In genomic region chr15:101224977-101225376, GRCm38 (mm10) we compare ENCODE assay signal across 8 mouse cellular contexts. TPM values are rescaled to one million over a fixed set of nuclear protein-coding genes. Genes with fewer than 3 reads are reported as not detected.
A peak's percentile ranks its signal among the peaks of the same experiment; 100 is the strongest.
DNase-seq lines count a peak whose midpoint lies in the region; ATAC-seq and TF ChIP-seq lines count a peak whose summit lies in the region.

No protein-coding gene starts in this region.

- peak overlapping the region; percentile 86 for H3K4me3 ChIP-seq in embryonic fibroblast, embryonic 13.5 days (ENCODE audit: insufficient read depth, low read length)
- H3K4me3 ChIP-seq in intestine, embryonic 14.5 days (ENCODE audit: low read depth, low read length): peak overlapping the region; percentile 73
- peak overlapping the region; percentile 88 for H3K4me3 ChIP-seq in lung, embryonic 14.5 days (ENCODE audit: low read depth, low read length)
- peak overlapping the region; percentile 81 for H3K4me3 ChIP-seq in stomach, embryonic 16.5 days (replicated peaks; ENCODE audit: low read length)

- H3K9me3 ChIP-seq in intestine, embryonic 14.5 days (ENCODE audit: control insufficient read depth, low read length): no peaks in the 10 kb centered on the region
- H3K9me3 ChIP-seq in lung, embryonic 14.5 days (ENCODE audit: low read depth, low read length): no peaks in the 10 kb centered on the region
- H3K9me3 ChIP-seq in stomach, embryonic 16.5 days (replicated peaks; ENCODE audit: control insufficient read depth, low read length): no peaks in the 10 kb centered on the region

- no peak for TF ChIP-seq CTCF in embryonic fibroblast, embryonic 13.5 days (IDR thresholded peaks at IDR 0.05; ENCODE audit: borderline replicate concordance, insufficient read depth, low read length)
- no peak for TF ChIP-seq CTCF in lung, embryonic 14.5 days (IDR thresholded peaks at IDR 0.05; ENCODE audit: low read depth)

- TF ChIP-seq POLR2A in embryonic fibroblast, embryonic 13.5 days (IDR thresholded peaks at IDR 0.05; ENCODE audit: low read depth, low read length): no peak

- H3K27ac ChIP-seq in embryonic fibroblast, embryonic 13.5 days (ENCODE audit: insufficient read depth, low read length): peak overlapping the region; percentile 14; the same call in 1 of the 2 replicates
- H3K27ac ChIP-seq in intestine, embryonic 14.5 days (ENCODE audit: low read depth): peak overlapping the region; percentile 64
- peak overlapping the region; percentile 91 for H3K27ac ChIP-seq in lung, embryonic 14.5 days (ENCODE audit: low read depth)
- H3K27ac ChIP-seq in stomach, embryonic 16.5 days (ENCODE audit: low read length): peak overlapping the region; percentile 78

- peaks cover 18% of the 10 kb centered on the region for H3K4me1 ChIP-seq in embryonic fibroblast, embryonic 13.5 days (ENCODE audit: control insufficient read depth, insufficient read depth, low read length)
- peaks cover 57% of the 10 kb centered on the region for H3K4me1 ChIP-seq in intestine, embryonic 14.5 days (replicated peaks; ENCODE audit: control insufficient read depth, insufficient read depth, low read length)
- H3K4me1 ChIP-seq in lung, embryonic 14.5 days (ENCODE audit: insufficient read depth): peaks cover 30% of the 10 kb centered on the region
- peaks cover 71% of the 10 kb centered on the region for H3K4me1 ChIP-seq in stomach, embryonic 16.5 days (ENCODE audit: control insufficient read depth, insufficient read depth, low read length)

- DNase-seq in embryo, embryonic 10.5 days (ENCODE audit: low spot score): peak; percentile 36
- no peak for DNase-seq in embryo, embryonic 9.5 days (ENCODE audit: extremely low spot score)
- DNase-seq in intestine, embryonic 14.5 days (ENCODE audit: low spot score): no peak
- DNase-seq in lung, embryonic 14.5 days: peak; percentile 46
- no peak for DNase-seq in spleen, adult 18-20 months
- DNase-seq in cerebellum, postnatal 25 days: no peak

- peak overlapping the region; percentile 71 for H3K4me2 ChIP-seq in intestine, embryonic 14.5 days (ENCODE audit: low read length)
- H3K4me2 ChIP-seq in lung, embryonic 14.5 days: peak overlapping the region; percentile 82
- peak overlapping the region; percentile 62 for H3K4me2 ChIP-seq in stomach, embryonic 16.5 days (ENCODE audit: low read depth, low read length)

- no peak for ATAC-seq in intestine, embryonic 14.5 days (replicated peaks; ENCODE audit: low FRiP score, low TSS enrichment, low read depth)
- ATAC-seq in lung, embryonic 14.5 days (ENCODE audit: insufficient read depth): no peak
- ATAC-seq in stomach, embryonic 16.5 days (ENCODE audit: insufficient read depth, low FRiP score): no peak

- peaks cover 11% of the 10 kb centered on the region for H3K36me3 ChIP-seq in intestine, embryonic 14.5 days (ENCODE audit: control insufficient read depth, insufficient read depth, low read length)
- peaks cover 24% of the 10 kb centered on the region for H3K36me3 ChIP-seq in lung, embryonic 14.5 days (ENCODE audit: insufficient read depth)
- peaks cover 7% of the 10 kb centered on the region; the same call in 1 of the 2 replicates for H3K36me3 ChIP-seq in stomach, embryonic 16.5 days (ENCODE audit: control insufficient read depth, insufficient read depth, low read length)

- WGBS in intestine, embryonic 14.5 days: 8% methylated on average over 14 of the region's 14 CpGs
- 1% methylated on average over 14 of the region's 14 CpGs for WGBS in lung, embryonic 14.5 days
- WGBS in stomach, embryonic 16.5 days: 4% methylated on average over 14 of the region's 14 CpGs

- peak overlapping the region; percentile 69 for H3K9ac ChIP-seq in intestine, embryonic 14.5 days (ENCODE audit: low read length)
- peak overlapping the region; percentile 87 for H3K9ac ChIP-seq in lung, embryonic 14.5 days
- peak overlapping the region; percentile 91 for H3K9ac ChIP-seq in stomach, embryonic 16.5 days (ENCODE audit: low read length)

- H3K27me3 ChIP-seq in intestine, embryonic 14.5 days (replicated peaks; ENCODE audit: control insufficient read depth, insufficient read depth, low read length): peaks cover 8% of the 10 kb centered on the region; the same call in 1 of the 2 replicates
- H3K27me3 ChIP-seq in lung, embryonic 14.5 days (ENCODE audit: insufficient read depth, low read length): 0 out of 2 replicates have a peak, but pooled peaks cover 5% of the 10 kb centered on the region
- H3K27me3 ChIP-seq in stomach, embryonic 16.5 days (ENCODE audit: control insufficient read depth, insufficient read depth, low read length): no peaks in the 10 kb centered on the region

RNA-seq across cellular contexts. Expression of gene Grasp, which starts 1.0 kb away (rescaled TPM):
- 9.0 and 9.3 TPM in 2 replicates for polyA plus RNA-seq in embryonic fibroblast, embryonic 13.5 days (2011; ENCODE audit: insufficient read length, low read depth, missing spikeins)
- polyA plus RNA-seq in intestine, embryonic 14.5 days (2014; fragmentation: Nextera tagmentation; extraction: Ambion mirVana): 3.5 and 4.2 TPM in 2 replicates
- 7.8 and 10.4 TPM in 2 replicates for polyA plus RNA-seq in lung, embryonic 14.5 days (2014; fragmentation: Nextera tagmentation; extraction: Ambion mirVana)
- 2.1 and 2.7 TPM in 2 replicates for polyA plus RNA-seq in stomach, embryonic 16.5 days (2015; fragmentation: Nextera tagmentation; extraction: Ambion mirVana)

RNA-seq across cellular contexts. Expression of gene Nr4a1, which starts 29.1 kb away (rescaled TPM):
- polyA plus RNA-seq in embryonic fibroblast, embryonic 13.5 days (2011; ENCODE audit: insufficient read length, low read depth, missing spikeins): 60.9 and 68.2 TPM in 2 replicates
- polyA plus RNA-seq in intestine, embryonic 14.5 days (2014; fragmentation: Nextera tagmentation; extraction: Ambion mirVana): 6.4 and 6.9 TPM in 2 replicates
- 8.8 TPM in 2 replicates for polyA plus RNA-seq in lung, embryonic 14.5 days (2014; fragmentation: Nextera tagmentation; extraction: Ambion mirVana)
- 12.9 and 13.3 TPM in 2 replicates for polyA plus RNA-seq in stomach, embryonic 16.5 days (2015; fragmentation: Nextera tagmentation; extraction: Ambion mirVana)

RNA-seq across cellular contexts. Expression of gene Acvr1b, which starts 51.1 kb away (rescaled TPM):
- 8.8 and 9.7 TPM in 2 replicates for polyA plus RNA-seq in embryonic fibroblast, embryonic 13.5 days (2011; ENCODE audit: insufficient read length, low read depth, missing spikeins)
- polyA plus RNA-seq in intestine, embryonic 14.5 days (2014; fragmentation: Nextera tagmentation; extraction: Ambion mirVana): 12.5 and 12.6 TPM in 2 replicates
- polyA plus RNA-seq in lung, embryonic 14.5 days (2014; fragmentation: Nextera tagmentation; extraction: Ambion mirVana): 6.3 and 6.4 TPM in 2 replicates
- polyA plus RNA-seq in stomach, embryonic 16.5 days (2015; fragmentation: Nextera tagmentation; extraction: Ambion mirVana): 11.6 and 12.1 TPM in 2 replicates

RNA-seq across cellular contexts. Expression of gene Atg101, which starts 59.1 kb away (rescaled TPM):
- 20.4 and 21.3 TPM in 2 replicates for polyA plus RNA-seq in embryonic fibroblast, embryonic 13.5 days (2011; ENCODE audit: insufficient read length, low read depth, missing spikeins)
- 65.4 and 67.1 TPM in 2 replicates for polyA plus RNA-seq in intestine, embryonic 14.5 days (2014; fragmentation: Nextera tagmentation; extraction: Ambion mirVana)
- 59.1 and 64.7 TPM in 2 replicates for polyA plus RNA-seq in lung, embryonic 14.5 days (2014; fragmentation: Nextera tagmentation; extraction: Ambion mirVana)
- 66.9 and 67.0 TPM in 2 replicates for polyA plus RNA-seq in stomach, embryonic 16.5 days (2015; fragmentation: Nextera tagmentation; extraction: Ambion mirVana)

Comparison
In these comparisons a context has a peak if more than half of its experiments do, and no peak if none do; other contexts are left out.
1. DNase-seq: peak in embryo, embryonic 10.5 days (single experiment) and lung, embryonic 14.5 days (single experiment); none in embryo, embryonic 9.5 days (single experiment), intestine, embryonic 14.5 days (single experiment), spleen, adult 18-20 months (0 of 2) and cerebellum, postnatal 25 days (0 of 2).
2. H3K27ac ChIP-seq: peak in every context shown above with its lines; median percentile 91 in lung, embryonic 14.5 days; 78 in stomach, embryonic 16.5 days; 64 in intestine, embryonic 14.5 days; 14 in embryonic fibroblast, embryonic 13.5 days.
3. Peak in every context shown above with its lines, with median percentiles within 50 percentile points of each other: H3K4me3 ChIP-seq, H3K4me2 ChIP-seq and H3K9ac ChIP-seq.